Mouse (Mus musculus) gastrocnemius, adult 18-20 months (tissue): Measurements from ENCODE around the gene Vmn2r75. TPM values are rescaled to one million over a fixed set of nuclear protein-coding genes. Genes with fewer than 3 reads are reported as not detected.
"Not testable (repeated sequence)": the region's sequence is repeated elsewhere in the genome, so short reads cannot be mapped to it uniquely, and the experiment has no call there.

ENCODE experiments used
- DNase-seq: peaks from one replicate; pipeline ENCODE4 v3.0.0; 2021; ENCODE audit warnings: low spot score
- long read RNA-seq, 2 experiments: library from polyadenylated mRNA; stranded (forward); transcript quantifications; one replicate each; pipeline ENCODE4 v2.0.0; 2021
- total RNA-seq, 2 experiments: library from RNA; stranded (reverse); gene quantifications; 2 replicates each; pipeline ENCODE4 v1.2.3; 2021

Vmn2r75 gene
- total RNA-seq: not detected
- long read RNA-seq, experiment 1: 0 reads
- long read RNA-seq, experiment 2: 0 reads

- DNase-seq: not testable (repeated sequence)
Measured at GRCm38 (mm10) chr7:86171678-86172077, at the start of gene Vmn2r75. Gene Vmn2r75 (minus strand): TSS chr7:86171778.

GRCm38 (mm10) chr7:86211345-86211744 lies 39.8 kb upstream of the Vmn2r75 start:
- no peak for DNase-seq

Other genes starting within 250 kb of the Vmn2r75 start
- not detected for gene Vmn2r74, start 210.1 kb downstream of the Vmn2r75 start, total RNA-seq
- not detected for gene Vmn2r76, start 74.5 kb upstream of the Vmn2r75 start, total RNA-seq
- not detected for gene Olfr310, start 105.4 kb upstream of the Vmn2r75 start, total RNA-seq
- gene Olfr309, start 141.9 kb upstream of the Vmn2r75 start, total RNA-seq: not detected
- gene Olfr308, start 153.9 kb upstream of the Vmn2r75 start, total RNA-seq: not detected
- gene Olfr307, start 165.8 kb upstream of the Vmn2r75 start, total RNA-seq: not detected
- gene Olfr305, start 195.2 kb upstream of the Vmn2r75 start, total RNA-seq: not detected
- not detected for gene Olfr304, start 214.9 kb upstream of the Vmn2r75 start, total RNA-seq
- not detected for gene Olfr303, start 226.0 kb upstream of the Vmn2r75 start, total RNA-seq
- gene Olfr301, start 232.1 kb upstream of the Vmn2r75 start, total RNA-seq: not detected